Mouse (Mus musculus): ENCODE results near the gene Cib3. TPM values are rescaled to one million over a fixed set of nuclear protein-coding genes. Genes with fewer than 3 reads are reported as not detected.

Cib3 gene
- not detected in 2 replicates for polyA plus RNA-seq (2014; fragmentation: Nextera tagmentation; extraction: Ambion mirVana)

DNA sequence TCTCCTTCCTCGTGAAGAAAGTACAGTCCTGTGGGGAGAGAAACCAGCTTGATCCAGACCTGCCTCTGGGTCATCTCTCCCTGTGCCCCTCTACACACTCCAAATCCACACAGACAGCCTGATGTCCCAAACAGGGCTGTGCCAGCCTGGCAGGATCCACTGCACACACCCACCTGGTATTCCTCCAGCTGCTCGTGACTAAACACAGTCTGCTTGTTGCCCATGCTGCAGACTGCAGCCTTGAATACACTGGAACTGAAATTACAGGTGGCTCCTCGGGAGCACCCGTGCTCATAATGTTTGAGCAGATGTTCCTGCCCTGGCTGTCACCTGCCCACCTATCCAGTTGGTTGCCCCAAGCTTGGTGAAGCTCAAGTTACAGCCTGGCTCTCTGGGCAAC lies at the start of gene Cib3:
TSS of gene Cib3 (minus strand) at position 87 of the 400 bp plus-strand sequence.
- no peak within 1 kb of the TSS for H3K9ac ChIP-seq
- no peak within 1 kb of the TSS for H3K27ac ChIP-seq
- no peak within 1 kb of the TSS for H3K4me3 ChIP-seq (replicated peaks; ENCODE audit: low read length)
- 67% methylated on average over 4 of the region's 4 CpGs for WGBS
- DNase-seq (ENCODE audit: low spot score): no peak
- ATAC-seq (ENCODE audit: low FRiP score): no peak
- no peaks in the 10 kb centered on the region for H3K4me1 ChIP-seq (replicated peaks; ENCODE audit: control insufficient read depth, insufficient read depth, low read length)
- 0 out of 2 replicates have a peak, but pooled peaks cover 6% of the 10 kb centered on the region for H3K27me3 ChIP-seq (ENCODE audit: control insufficient read depth, insufficient read depth, low read length)
- H3K36me3 ChIP-seq (replicated peaks; ENCODE audit: control insufficient read depth, insufficient read depth): no peaks in the 10 kb centered on the region
- no peak within 1 kb of the TSS for H3K4me2 ChIP-seq (replicated peaks)
- no peaks in the 10 kb centered on the region for H3K9me3 ChIP-seq (ENCODE audit: control insufficient read depth, low read length)

DNA sequence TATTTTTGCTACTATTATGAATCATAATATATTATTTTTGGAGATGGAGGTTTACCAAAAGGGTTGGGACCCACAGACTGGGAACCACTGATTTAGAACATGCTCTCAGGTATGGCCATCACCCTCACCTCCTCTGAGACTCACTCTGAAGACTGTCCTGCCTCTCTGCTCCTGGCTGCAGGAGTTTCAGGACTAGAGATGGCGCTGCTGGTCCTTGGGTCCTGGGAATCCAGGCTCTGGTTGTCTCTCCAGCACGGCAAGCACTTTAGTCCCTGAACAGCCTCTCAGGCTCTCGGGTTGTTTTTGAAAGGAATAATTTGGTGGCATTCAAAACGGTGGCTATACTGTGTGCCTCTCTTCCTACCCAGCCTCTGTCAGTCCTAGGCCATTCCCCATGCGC lies 49.2 kb upstream of the Cib3 start:
- ATAC-seq (ENCODE audit: low FRiP score): no peak
- DNase-seq (ENCODE audit: low spot score): no peak
- no peaks in the 10 kb centered on the region for H3K27me3 ChIP-seq (ENCODE audit: control insufficient read depth, insufficient read depth, low read length)
- no peak overlapping the region for H3K27ac ChIP-seq
- H3K4me2 ChIP-seq (replicated peaks): no peak overlapping the region
- H3K4me3 ChIP-seq (replicated peaks; ENCODE audit: low read length): no peak overlapping the region
- no peaks in the 10 kb centered on the region for H3K4me1 ChIP-seq (replicated peaks; ENCODE audit: control insufficient read depth, insufficient read depth, low read length)
- WGBS: 55% methylated on average over 5 of the region's 5 CpGs
- no peaks in the 10 kb centered on the region for H3K9me3 ChIP-seq (ENCODE audit: control insufficient read depth, low read length)
- H3K9ac ChIP-seq: no peak overlapping the region
- H3K36me3 ChIP-seq (replicated peaks; ENCODE audit: control insufficient read depth, insufficient read depth): peaks cover 3% of the 10 kb centered on the region

- no peak overlapping the region for H3K9ac ChIP-seq
- no peak for ATAC-seq (ENCODE audit: low FRiP score)
Observed at GRCm38 (mm10) chr8:72261431-72261830, 48.8 kb upstream of the Cib3 start.

GRCm38 (mm10) chr8:72261019-72261418 lies 48.4 kb upstream of the Cib3 start:
- DNase-seq (ENCODE audit: low spot score) (peak; percentile 79), ATAC-seq (ENCODE audit: low FRiP score) (peak; percentile 75)
- Histone ChIP-seq H3K4me1 (replicated peaks; ENCODE audit: control insufficient read depth, insufficient read depth, low read length) (no peaks in the 10 kb centered on the region), H3K27me3 (ENCODE audit: control insufficient read depth, insufficient read depth, low read length) (no peaks in the 10 kb centered on the region), H3K27ac (no peak overlapping the region), H3K36me3 (replicated peaks; ENCODE audit: control insufficient read depth, insufficient read depth) (peaks cover 6% of the 10 kb centered on the region), H3K4me3 (replicated peaks; ENCODE audit: low read length) (no peak overlapping the region), H3K9ac (no peak overlapping the region), H3K9me3 (ENCODE audit: control insufficient read depth, low read length) (no peaks in the 10 kb centered on the region), H3K4me2 (replicated peaks) (no peak overlapping the region)
- 37% methylated on average over 2 of the region's 2 CpGs for WGBS

More at GRCm38 (mm10) chr8:72261431-72261830, 48.8 kb upstream of the Cib3 start:
- Histone ChIP-seq H3K27ac (no peak overlapping the region), H3K4me2 (replicated peaks) (no peak overlapping the region), H3K4me1 (replicated peaks; ENCODE audit: control insufficient read depth, insufficient read depth, low read length) (no peaks in the 10 kb centered on the region), H3K4me3 (replicated peaks; ENCODE audit: low read length) (no peak overlapping the region), H3K27me3 (ENCODE audit: control insufficient read depth, insufficient read depth, low read length) (no peaks in the 10 kb centered on the region), H3K36me3 (replicated peaks; ENCODE audit: control insufficient read depth, insufficient read depth) (peaks cover 6% of the 10 kb centered on the region), H3K9me3 (ENCODE audit: control insufficient read depth, low read length) (no peaks in the 10 kb centered on the region)
- no peak for DNase-seq (ENCODE audit: low spot score)

GRCm38 (mm10) chr8:72260585-72260984 lies 47.9 kb upstream of the Cib3 start:
- peaks cover 7% of the 10 kb centered on the region for H3K36me3 ChIP-seq (replicated peaks; ENCODE audit: control insufficient read depth, insufficient read depth)
- WGBS: 60% methylated on average over 4 of the region's 4 CpGs
- ATAC-seq (ENCODE audit: low FRiP score): no peak

DNA sequence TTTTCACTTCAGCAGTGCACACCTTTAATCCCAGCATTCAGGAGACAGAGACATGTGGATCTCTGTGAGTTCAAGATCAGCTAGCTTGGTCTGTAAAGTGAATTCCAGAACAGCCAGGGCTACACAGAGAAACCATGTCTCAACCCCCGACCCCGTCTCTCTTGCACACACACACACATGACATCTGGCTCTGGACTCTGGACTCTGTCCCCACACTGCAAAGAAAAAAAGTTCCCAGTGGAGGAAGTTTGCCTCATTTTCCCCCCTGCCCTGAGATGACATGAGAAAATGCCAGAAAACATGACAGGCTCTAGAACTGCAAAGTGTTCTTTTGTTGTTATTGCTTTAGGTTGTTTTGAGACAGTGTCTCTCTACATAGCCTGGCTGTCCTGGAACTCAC lies 47.2 kb upstream of the Cib3 start:
- Histone ChIP-seq H3K4me3 (replicated peaks; ENCODE audit: low read length) (no peak overlapping the region), H3K27ac (no peak overlapping the region), H3K27me3 (ENCODE audit: control insufficient read depth, insufficient read depth, low read length) (no peaks in the 10 kb centered on the region), H3K9ac (no peak overlapping the region), H3K9me3 (ENCODE audit: control insufficient read depth, low read length) (no peaks in the 10 kb centered on the region), H3K4me2 (replicated peaks) (no peak overlapping the region), H3K4me1 (replicated peaks; ENCODE audit: control insufficient read depth, insufficient read depth, low read length) (no peaks in the 10 kb centered on the region), H3K36me3 (replicated peaks; ENCODE audit: control insufficient read depth, insufficient read depth) (peaks cover 14% of the 10 kb centered on the region)
- ATAC-seq (ENCODE audit: low FRiP score) (no peak), DNase-seq (ENCODE audit: low spot score) (no peak)
- 75% methylated on average over 2 of the region's 2 CpGs for WGBS

More at GRCm38 (mm10) chr8:72260585-72260984, 47.9 kb upstream of the Cib3 start:
- Histone ChIP-seq H3K4me3 (replicated peaks; ENCODE audit: low read length) (no peak overlapping the region), H3K27me3 (ENCODE audit: control insufficient read depth, insufficient read depth, low read length) (no peaks in the 10 kb centered on the region), H3K27ac (no peak overlapping the region), H3K9me3 (ENCODE audit: control insufficient read depth, low read length) (no peaks in the 10 kb centered on the region), H3K4me2 (replicated peaks) (no peak overlapping the region), H3K4me1 (replicated peaks; ENCODE audit: control insufficient read depth, insufficient read depth, low read length) (no peaks in the 10 kb centered on the region), H3K9ac (no peak overlapping the region)
- DNase-seq (ENCODE audit: low spot score): no peak

DNA sequence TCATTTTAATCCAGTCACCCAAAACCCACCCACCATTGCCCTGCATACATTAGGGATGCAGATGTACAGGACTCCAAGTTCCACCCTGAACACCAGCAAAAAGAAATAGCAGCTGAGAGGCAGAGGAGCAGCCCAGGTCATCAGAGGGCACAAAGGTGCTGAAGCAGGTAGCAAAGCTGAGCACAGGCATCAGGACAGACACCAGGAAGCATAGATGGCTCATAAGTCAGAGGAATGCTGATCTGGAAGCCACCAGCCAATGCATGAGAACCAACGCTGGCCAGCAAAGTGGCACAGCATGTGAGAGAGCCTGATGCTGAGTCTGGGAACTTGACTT lies 45.2 kb upstream of the Cib3 start:
- H3K4me2 ChIP-seq (replicated peaks): no peak overlapping the region
- DNase-seq (ENCODE audit: low spot score): no peak
- H3K27me3 ChIP-seq (ENCODE audit: control insufficient read depth, insufficient read depth, low read length): no peaks in the 10 kb centered on the region
- 78% methylated on average over 1 of the region's 1 CpGs for WGBS
- H3K27ac ChIP-seq: no peak overlapping the region
- H3K9me3 ChIP-seq (ENCODE audit: control insufficient read depth, low read length): no peaks in the 10 kb centered on the region
- H3K9ac ChIP-seq: no peak overlapping the region
- H3K36me3 ChIP-seq (replicated peaks; ENCODE audit: control insufficient read depth, insufficient read depth): peaks cover 34% of the 10 kb centered on the region
- ATAC-seq (ENCODE audit: low FRiP score): 0 out of 2 replicates have a peak, but pooled peaks have one; percentile 5
- no peaks in the 10 kb centered on the region for H3K4me1 ChIP-seq (replicated peaks; ENCODE audit: control insufficient read depth, insufficient read depth, low read length)
- H3K4me3 ChIP-seq (replicated peaks; ENCODE audit: low read length): no peak overlapping the region

- 48% methylated on average over 7 of the region's 7 CpGs for WGBS
- H3K4me2 ChIP-seq (replicated peaks): no peak overlapping the region
- no peaks in the 10 kb centered on the region for H3K9me3 ChIP-seq (ENCODE audit: control insufficient read depth, low read length)
- no peak for DNase-seq (ENCODE audit: low spot score)
- no peak overlapping the region for H3K4me3 ChIP-seq (replicated peaks; ENCODE audit: low read length)
- H3K4me1 ChIP-seq (replicated peaks; ENCODE audit: control insufficient read depth, insufficient read depth, low read length): no peaks in the 10 kb centered on the region
- H3K27ac ChIP-seq: no peak overlapping the region
- 0 out of 2 replicates have a peak, but pooled peaks have one; percentile 25 for ATAC-seq (ENCODE audit: low FRiP score)
- peaks cover 38% of the 10 kb centered on the region for H3K36me3 ChIP-seq (replicated peaks; ENCODE audit: control insufficient read depth, insufficient read depth)
- H3K27me3 ChIP-seq (ENCODE audit: control insufficient read depth, insufficient read depth, low read length): no peaks in the 10 kb centered on the region
- no peak overlapping the region for H3K9ac ChIP-seq
Observed at GRCm38 (mm10) chr8:72257171-72257901, 44.7 kb upstream of the Cib3 start.

- Histone ChIP-seq H3K27me3 (ENCODE audit: control insufficient read depth, insufficient read depth, low read length) (no peaks in the 10 kb centered on the region), H3K4me2 (replicated peaks) (no peak overlapping the region), H3K36me3 (replicated peaks; ENCODE audit: control insufficient read depth, insufficient read depth) (peaks cover 38% of the 10 kb centered on the region), H3K9me3 (ENCODE audit: control insufficient read depth, low read length) (no peaks in the 10 kb centered on the region), H3K9ac (no peak overlapping the region), H3K4me1 (replicated peaks; ENCODE audit: control insufficient read depth, insufficient read depth, low read length) (peaks cover 14% of the 10 kb centered on the region), H3K4me3 (replicated peaks; ENCODE audit: low read length) (no peak overlapping the region), H3K27ac (no peak overlapping the region)
- DNase-seq (ENCODE audit: low spot score) (no peak), ATAC-seq (ENCODE audit: low FRiP score) (no peak)
- 88% methylated on average over 2 of the region's 2 CpGs for WGBS
Observed at GRCm38 (mm10) chr8:72244610-72245009, 32.0 kb upstream of the Cib3 start.
